Mouse (Mus musculus): ENCODE results near the gene Nudt12. TPM values are rescaled to one million over a fixed set of nuclear protein-coding genes. Genes with fewer than 3 reads are reported as not detected.

Gene Nudt12
- polyA plus RNA-seq (2014; fragmentation: Nextera tagmentation; extraction: Ambion mirVana): 4.8 and 5.2 TPM in 2 replicates

DNA sequence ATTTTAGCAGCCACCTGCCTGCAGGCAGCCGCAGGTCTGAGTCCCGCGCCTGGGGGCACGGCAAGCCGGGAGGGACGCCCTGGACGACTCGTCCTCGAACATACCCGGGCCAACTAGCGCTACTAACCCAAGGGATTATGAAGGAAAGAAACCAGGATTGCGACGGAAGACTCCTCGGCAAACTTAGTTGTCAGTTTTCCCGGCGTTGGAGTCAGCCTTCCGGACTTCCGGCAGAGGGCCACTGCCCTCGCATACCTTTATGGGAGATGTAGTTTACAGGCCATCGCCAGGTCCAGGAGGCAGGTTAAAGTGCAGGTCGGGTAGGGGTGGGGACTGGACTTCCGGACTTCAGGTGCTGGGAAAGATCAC, at the start of gene Nudt12:
Gene Nudt12, minus strand, starts transcription at position 282 of the 369 bp plus-strand sequence.
- peak; percentile 71 for DNase-seq (ENCODE audit: low spot score)
- peak within 1 kb of the TSS; percentile 87 for H3K4me2 ChIP-seq (ENCODE audit: low read length)
- no peaks in the 10 kb centered on the region for H3K27me3 ChIP-seq (replicated peaks; ENCODE audit: control insufficient read depth, insufficient read depth, low read length)
- H3K36me3 ChIP-seq (ENCODE audit: control insufficient read depth, insufficient read depth, low read length): no peaks in the 10 kb centered on the region
- H3K4me1 ChIP-seq (replicated peaks; ENCODE audit: control insufficient read depth, insufficient read depth, low read length): no peaks in the 10 kb centered on the region; the same call in 1 of the 2 replicates
- H3K9ac ChIP-seq (ENCODE audit: low read length): peak within 1 kb of the TSS; percentile 58
- no peaks in the 10 kb centered on the region for H3K9me3 ChIP-seq (ENCODE audit: control insufficient read depth, low read length)
- ATAC-seq (replicated peaks; ENCODE audit: low FRiP score, low TSS enrichment, low read depth): peak; percentile 94
- peak within 1 kb of the TSS; percentile 53 for H3K4me3 ChIP-seq (ENCODE audit: low read depth, low read length)
- WGBS: 0% methylated on average over 22 of the region's 22 CpGs
- no peak within 1 kb of the TSS for H3K27ac ChIP-seq (ENCODE audit: low read depth)

DNA sequence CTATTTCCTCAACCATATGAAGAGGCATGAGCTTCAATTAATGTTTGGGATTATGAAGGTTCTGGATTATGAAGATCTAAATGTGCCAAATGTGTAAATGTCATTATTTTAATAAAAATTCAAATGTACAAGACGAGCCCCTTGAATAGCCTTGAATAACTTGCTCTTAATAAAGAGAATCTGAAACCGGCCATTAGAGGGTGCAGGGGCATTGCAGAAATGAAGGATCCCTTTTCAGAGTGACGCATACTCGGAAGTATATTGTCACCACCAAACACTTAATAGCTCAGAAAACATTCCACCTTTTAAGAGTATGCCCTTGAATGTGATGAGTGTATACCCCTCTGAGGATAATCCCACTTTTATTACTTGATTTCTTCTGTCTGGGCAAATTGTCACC, 40.1 kb upstream of the Nudt12 start:
- WGBS: 61% methylated on average over 4 of the region's 4 CpGs
- DNase-seq (ENCODE audit: low spot score): no peak
- no peaks in the 10 kb centered on the region for H3K27me3 ChIP-seq (replicated peaks; ENCODE audit: control insufficient read depth, insufficient read depth, low read length)
- H3K36me3 ChIP-seq (ENCODE audit: control insufficient read depth, insufficient read depth, low read length): no peaks in the 10 kb centered on the region
- H3K9me3 ChIP-seq (ENCODE audit: control insufficient read depth, low read length): no peaks in the 10 kb centered on the region
- ATAC-seq (replicated peaks; ENCODE audit: low FRiP score, low TSS enrichment, low read depth): no peak
- H3K4me1 ChIP-seq (replicated peaks; ENCODE audit: control insufficient read depth, insufficient read depth, low read length): no peaks in the 10 kb centered on the region
- H3K27ac ChIP-seq (ENCODE audit: low read depth): no peak overlapping the region
- no peak overlapping the region for H3K4me3 ChIP-seq (ENCODE audit: low read depth, low read length)
- no peak overlapping the region for H3K9ac ChIP-seq (ENCODE audit: low read length)
- no peak overlapping the region for H3K4me2 ChIP-seq (ENCODE audit: low read length)

DNA sequence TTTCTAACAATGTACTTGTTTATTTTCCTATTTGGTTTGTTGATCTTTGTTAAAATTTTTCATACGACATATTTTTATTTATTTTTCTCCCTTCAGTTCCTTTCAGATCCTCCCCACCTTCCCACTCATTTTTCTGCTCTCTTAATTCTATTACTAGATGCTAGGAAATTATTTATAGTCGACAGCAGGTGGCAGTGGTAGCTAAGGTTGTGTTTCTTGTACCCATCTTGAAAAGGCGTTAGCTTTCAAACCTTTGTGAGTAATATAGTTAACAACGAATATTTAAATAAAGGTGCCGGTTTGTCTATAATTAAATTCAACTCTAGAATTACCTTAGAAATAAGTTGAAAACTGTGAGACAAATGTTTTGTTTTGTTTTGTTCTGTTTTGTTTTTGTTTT, 26.6 kb upstream of the Nudt12 start:
- DNase-seq (ENCODE audit: low spot score): no peak
- Histone ChIP-seq H3K27me3 (replicated peaks; ENCODE audit: control insufficient read depth, insufficient read depth, low read length) (no peaks in the 10 kb centered on the region), H3K9ac (ENCODE audit: low read length) (no peak overlapping the region), H3K4me2 (ENCODE audit: low read length) (no peak overlapping the region), H3K36me3 (ENCODE audit: control insufficient read depth, insufficient read depth, low read length) (no peaks in the 10 kb centered on the region), H3K9me3 (ENCODE audit: control insufficient read depth, low read length) (no peaks in the 10 kb centered on the region), H3K4me1 (replicated peaks; ENCODE audit: control insufficient read depth, insufficient read depth, low read length) (no peaks in the 10 kb centered on the region), H3K4me3 (ENCODE audit: low read depth, low read length) (no peak overlapping the region), H3K27ac (ENCODE audit: low read depth) (no peak overlapping the region)
- WGBS: 49% methylated on average over 5 of the region's 5 CpGs
- ATAC-seq (replicated peaks; ENCODE audit: low FRiP score, low TSS enrichment, low read depth): no peak

DNA sequence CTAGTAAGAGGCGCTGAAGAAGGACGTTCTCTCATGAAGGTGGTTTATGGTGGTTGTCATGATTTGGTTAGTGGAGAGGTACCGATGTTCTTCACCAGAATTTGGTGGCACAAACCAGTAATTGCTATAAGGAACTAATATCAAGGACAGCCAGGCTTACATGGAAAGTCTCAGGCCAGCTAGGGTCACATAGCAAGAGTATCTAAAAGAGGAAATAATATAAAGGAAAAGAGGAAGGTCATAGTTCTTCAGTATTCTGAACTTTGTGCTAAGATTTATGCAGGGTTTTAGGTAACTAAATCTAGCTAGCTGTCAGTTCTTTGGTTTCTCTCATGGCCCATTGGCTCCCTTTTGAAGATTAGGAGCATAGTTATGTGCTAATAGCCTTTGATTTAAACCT, 20.3 kb upstream of the Nudt12 start:
- no peaks in the 10 kb centered on the region for H3K4me1 ChIP-seq (replicated peaks; ENCODE audit: control insufficient read depth, insufficient read depth, low read length)
- no peak overlapping the region for H3K4me2 ChIP-seq (ENCODE audit: low read length)
- H3K9me3 ChIP-seq (ENCODE audit: control insufficient read depth, low read length): no peaks in the 10 kb centered on the region
- H3K27ac ChIP-seq (ENCODE audit: low read depth): no peak overlapping the region
- no peak overlapping the region for H3K9ac ChIP-seq (ENCODE audit: low read length)
- WGBS: 92% methylated on average over 3 of the region's 3 CpGs
- DNase-seq (ENCODE audit: low spot score) (no peak), ATAC-seq (replicated peaks; ENCODE audit: low FRiP score, low TSS enrichment, low read depth) (no peak)
- H3K36me3 ChIP-seq (ENCODE audit: control insufficient read depth, insufficient read depth, low read length): no peaks in the 10 kb centered on the region
- no peaks in the 10 kb centered on the region for H3K27me3 ChIP-seq (replicated peaks; ENCODE audit: control insufficient read depth, insufficient read depth, low read length)
- no peak overlapping the region for H3K4me3 ChIP-seq (ENCODE audit: low read depth, low read length)

DNA sequence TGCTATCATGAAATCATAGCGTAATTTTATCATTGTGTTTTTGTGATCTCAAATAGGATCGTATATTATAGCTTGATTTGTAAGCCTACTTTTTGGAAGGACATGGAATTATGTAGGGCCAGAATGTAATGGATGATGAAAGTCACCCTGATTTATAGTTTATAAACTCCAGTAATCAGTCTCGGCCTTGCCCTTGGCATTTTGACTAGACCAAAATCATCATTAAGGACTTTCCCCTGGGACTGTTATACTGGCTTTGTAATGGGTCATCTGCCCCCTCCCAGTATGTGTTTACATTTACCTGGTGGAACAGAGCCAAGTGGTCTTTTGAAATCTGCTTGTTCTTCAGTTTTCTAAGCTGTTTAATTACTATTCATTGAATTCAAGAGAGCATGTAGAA, 13.2 kb upstream of the Nudt12 start:
- Histone ChIP-seq H3K27ac (ENCODE audit: low read depth) (no peak overlapping the region), H3K27me3 (replicated peaks; ENCODE audit: control insufficient read depth, insufficient read depth, low read length) (no peaks in the 10 kb centered on the region), H3K9me3 (ENCODE audit: control insufficient read depth, low read length) (no peaks in the 10 kb centered on the region), H3K36me3 (ENCODE audit: control insufficient read depth, insufficient read depth, low read length) (no peaks in the 10 kb centered on the region), H3K9ac (ENCODE audit: low read length) (no peak overlapping the region), H3K4me3 (ENCODE audit: low read depth, low read length) (no peak overlapping the region), H3K4me1 (replicated peaks; ENCODE audit: control insufficient read depth, insufficient read depth, low read length) (no peaks in the 10 kb centered on the region), H3K4me2 (ENCODE audit: low read length) (no peak overlapping the region)
- no peak for DNase-seq (ENCODE audit: low spot score)
- 77% methylated on average over 3 of the region's 3 CpGs for WGBS
- no peak for ATAC-seq (replicated peaks; ENCODE audit: low FRiP score, low TSS enrichment, low read depth)

DNA sequence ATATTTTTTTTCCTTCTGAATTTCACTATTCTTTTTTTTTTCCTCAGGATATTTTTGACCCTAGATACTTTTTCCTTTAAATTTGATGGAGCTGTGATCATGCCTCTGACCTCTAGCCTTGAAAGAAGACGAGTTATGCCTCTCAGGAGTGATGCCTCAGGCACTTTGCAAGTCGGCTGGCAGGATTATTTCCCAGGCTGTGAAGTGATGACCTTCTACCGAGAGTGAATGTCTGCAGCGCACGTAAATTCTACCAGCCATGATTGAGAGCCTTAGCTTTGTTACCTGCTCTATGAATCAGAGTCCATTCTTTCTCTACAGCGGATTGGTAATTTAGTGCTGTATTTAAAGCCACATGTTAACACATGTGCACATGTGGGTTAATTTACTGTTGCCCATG, 11.3 kb upstream of the Nudt12 start:
- no peaks in the 10 kb centered on the region for H3K4me1 ChIP-seq (replicated peaks; ENCODE audit: control insufficient read depth, insufficient read depth, low read length)
- no peaks in the 10 kb centered on the region for H3K9me3 ChIP-seq (ENCODE audit: control insufficient read depth, low read length)
- no peaks in the 10 kb centered on the region for H3K27me3 ChIP-seq (replicated peaks; ENCODE audit: control insufficient read depth, insufficient read depth, low read length)
- H3K4me3 ChIP-seq (ENCODE audit: low read depth, low read length): no peak overlapping the region
- H3K27ac ChIP-seq (ENCODE audit: low read depth): no peak overlapping the region
- no peak overlapping the region for H3K4me2 ChIP-seq (ENCODE audit: low read length)
- ATAC-seq (replicated peaks; ENCODE audit: low FRiP score, low TSS enrichment, low read depth) (no peak), DNase-seq (ENCODE audit: low spot score) (no peak)
- 37% methylated on average over 6 of the region's 6 CpGs for WGBS
- H3K36me3 ChIP-seq (ENCODE audit: control insufficient read depth, insufficient read depth, low read length): no peaks in the 10 kb centered on the region
- no peak overlapping the region for H3K9ac ChIP-seq (ENCODE audit: low read length)

DNA sequence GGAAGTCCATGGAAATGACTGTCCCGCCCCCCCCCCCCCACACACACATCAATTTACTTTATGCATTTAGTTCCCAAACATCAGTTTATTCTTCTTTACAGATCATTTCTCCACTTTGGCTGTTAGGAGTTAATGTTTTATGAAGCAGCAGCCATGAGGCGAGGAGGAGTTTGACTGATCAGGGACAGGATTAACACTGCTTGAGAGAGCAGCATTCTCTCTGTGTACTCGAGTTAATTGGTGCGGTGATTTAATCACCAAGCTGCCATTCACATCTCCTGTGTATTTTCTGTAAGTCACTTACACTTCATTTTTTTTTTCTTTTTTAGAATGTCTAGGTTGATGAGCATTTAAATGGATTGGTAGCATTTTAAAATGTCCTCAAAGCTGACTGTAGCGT, 10.8 kb upstream of the Nudt12 start:
- no peak overlapping the region for H3K9ac ChIP-seq (ENCODE audit: low read length)
- no peak overlapping the region for H3K27ac ChIP-seq (ENCODE audit: low read depth)
- H3K4me3 ChIP-seq (ENCODE audit: low read depth, low read length): no peak overlapping the region
- H3K27me3 ChIP-seq (replicated peaks; ENCODE audit: control insufficient read depth, insufficient read depth, low read length): no peaks in the 10 kb centered on the region
- no peaks in the 10 kb centered on the region for H3K36me3 ChIP-seq (ENCODE audit: control insufficient read depth, insufficient read depth, low read length)
- no peaks in the 10 kb centered on the region for H3K4me1 ChIP-seq (replicated peaks; ENCODE audit: control insufficient read depth, insufficient read depth, low read length)
- H3K9me3 ChIP-seq (ENCODE audit: control insufficient read depth, low read length): no peaks in the 10 kb centered on the region
- WGBS: 60% methylated on average over 4 of the region's 5 CpGs
- H3K4me2 ChIP-seq (ENCODE audit: low read length): no peak overlapping the region
- ATAC-seq (replicated peaks; ENCODE audit: low FRiP score, low TSS enrichment, low read depth) (no peak), DNase-seq (ENCODE audit: low spot score) (no peak)

DNA sequence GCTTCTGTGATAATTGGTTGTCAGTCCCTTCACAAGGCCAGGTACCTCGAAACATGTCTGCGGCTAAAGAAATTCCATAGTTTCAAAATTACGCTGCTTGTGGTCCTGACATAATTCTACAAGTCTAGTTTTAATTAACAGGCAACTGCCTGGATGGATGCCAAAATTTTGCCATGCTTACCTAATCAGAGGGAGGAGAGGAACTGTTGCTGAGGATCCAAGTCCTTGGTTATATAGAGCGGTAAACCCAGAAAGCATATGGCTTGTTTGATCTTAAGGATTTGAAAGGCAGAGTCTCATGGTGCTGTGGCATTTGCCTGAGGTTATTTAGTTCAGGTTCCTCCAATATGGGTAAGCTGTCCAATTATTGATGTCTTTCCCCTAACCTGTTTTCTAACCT, 5.5 kb upstream of the Nudt12 start:
- H3K4me3 ChIP-seq (ENCODE audit: low read depth, low read length): no peak overlapping the region
- H3K9me3 ChIP-seq (ENCODE audit: control insufficient read depth, low read length): no peaks in the 10 kb centered on the region
- no peak overlapping the region for H3K4me2 ChIP-seq (ENCODE audit: low read length)
- no peaks in the 10 kb centered on the region for H3K27me3 ChIP-seq (replicated peaks; ENCODE audit: control insufficient read depth, insufficient read depth, low read length)
- no peaks in the 10 kb centered on the region for H3K36me3 ChIP-seq (ENCODE audit: control insufficient read depth, insufficient read depth, low read length)
- H3K27ac ChIP-seq (ENCODE audit: low read depth): no peak overlapping the region
- ATAC-seq (replicated peaks; ENCODE audit: low FRiP score, low TSS enrichment, low read depth) (no peak), DNase-seq (ENCODE audit: low spot score) (no peak)
- no peak overlapping the region for H3K9ac ChIP-seq (ENCODE audit: low read length)
- 86% methylated on average over 4 of the region's 4 CpGs for WGBS
- H3K4me1 ChIP-seq (replicated peaks; ENCODE audit: control insufficient read depth, insufficient read depth, low read length): no peaks in the 10 kb centered on the region

DNA sequence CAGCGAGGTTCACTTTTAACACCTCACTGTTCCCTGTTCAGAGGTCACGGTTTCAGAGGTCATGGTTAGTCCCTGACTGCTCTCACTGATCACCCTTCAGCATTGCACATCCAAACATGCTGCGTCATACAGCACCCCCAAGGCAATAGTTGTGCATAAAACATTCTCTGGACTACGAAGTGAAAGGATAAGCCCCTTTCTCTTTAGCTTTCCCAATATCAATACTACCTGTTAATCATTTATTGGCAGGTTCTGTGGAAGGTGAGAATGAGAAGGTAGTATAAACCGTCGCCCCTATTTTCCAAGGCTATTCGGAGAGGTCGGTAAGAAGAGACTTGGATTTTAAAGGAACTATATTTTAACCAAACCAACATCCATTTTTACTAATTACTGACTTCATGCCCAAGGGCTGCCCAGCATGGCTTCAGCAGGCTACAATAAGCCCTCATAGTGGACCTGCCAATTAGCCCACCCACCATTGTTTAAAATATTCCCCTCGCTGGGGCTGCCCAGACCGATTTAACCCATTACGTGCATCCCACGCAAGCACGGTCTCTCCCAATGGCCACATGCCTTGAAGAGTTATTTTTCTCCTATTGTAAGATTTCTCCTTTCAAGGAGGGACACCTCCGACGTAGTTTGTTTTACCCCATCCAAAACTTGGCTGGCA, 616 bp downstream of the Nudt12 start:
- H3K27ac ChIP-seq (ENCODE audit: low read depth): no peak overlapping the region
- ATAC-seq (replicated peaks; ENCODE audit: low FRiP score, low TSS enrichment, low read depth): peak; percentile 78

More for the DNA sequence above, 616 bp downstream of the Nudt12 start:
- WGBS: 11% methylated on average over 15 of the region's 15 CpGs
- Histone ChIP-seq H3K4me3 (ENCODE audit: low read depth, low read length) (peak overlapping the region; percentile 53), H3K9me3 (ENCODE audit: control insufficient read depth, low read length) (no peaks in the 10 kb centered on the region), H3K27me3 (replicated peaks; ENCODE audit: control insufficient read depth, insufficient read depth, low read length) (no peaks in the 10 kb centered on the region), H3K4me1 (replicated peaks; ENCODE audit: control insufficient read depth, insufficient read depth, low read length) (no peaks in the 10 kb centered on the region; the same call in 1 of the 2 replicates), H3K9ac (ENCODE audit: low read length) (peak overlapping the region; percentile 58), H3K4me2 (ENCODE audit: low read length) (peak overlapping the region; percentile 87), H3K36me3 (ENCODE audit: control insufficient read depth, insufficient read depth, low read length) (no peaks in the 10 kb centered on the region)
- DNase-seq (ENCODE audit: low spot score): no peak
